Mouse (Mus musculus) gastrocnemius, adult 8-10 months (tissue): ENCODE data around the gene Naa40. TPM values are rescaled to one million over a fixed set of nuclear protein-coding genes. Genes with fewer than 3 reads are reported as not detected.

Source experiments
- DNase-seq, 2 experiments: peaks; one replicate each; pipeline ENCODE4 v3.0.0; 2022; ENCODE audit warnings: low spot score in 2 of 2
- total RNA-seq, 4 experiments: library from RNA; stranded (reverse); gene quantifications; 2 replicates each; pipeline ENCODE4 v1.2.4; 2022

Naa40 gene
- total RNA-seq, 4 experiments from 2014 or later: 9.2 to 12.4 (median 11.2) TPM

- DNase-seq: no peak
Measured at GRCm38 (mm10) chr19:7183419-7183818, 57.6 kb downstream of the Naa40 start.

GRCm38 (mm10) chr19:7182273-7182949, 58.6 kb downstream of the Naa40 start:
- DNase-seq: no peak

GRCm38 (mm10) chr19:7181496-7181895, 59.5 kb downstream of the Naa40 start:
- DNase-seq: no peak

GRCm38 (mm10) chr19:7180756-7181405, 60.1 kb downstream of the Naa40 start:
- DNase-seq: peak in 1 of 2 experiments; percentile 56

- DNase-seq: peak in 1 of 2 experiments; percentile 31
Measured at GRCm38 (mm10) chr19:7178841-7179452, 62.0 kb downstream of the Naa40 start.

- no peak for DNase-seq
Measured at GRCm38 (mm10) chr19:7177804-7178511, 63.0 kb downstream of the Naa40 start.

- DNase-seq: no peak
Measured at GRCm38 (mm10) chr19:7176041-7176696, 64.8 kb downstream of the Naa40 start.

Other genes with a start within 250 kb of the Naa40 start
- 10 to 100 TPM; 32.2 to 37.7 (median 36.4) TPM for gene Dnajc4, start 248.6 kb downstream of the Naa40 start, total RNA-seq
- gene Nudt22, start 245.1 kb downstream of the Naa40 start, total RNA-seq: 10 to 100 TPM; 13.5 to 15.5 (median 15.0) TPM
- 10 to 100 TPM; 20.8 to 31.7 (median 23.7) TPM for gene Trpt1, start 245.1 kb downstream of the Naa40 start, total RNA-seq
- gene Fermt3, start 221.7 kb downstream of the Naa40 start, total RNA-seq: under 1 TPM; 0.41 to 0.94 (median 0.60) TPM
- gene Stip1, start 201.2 kb downstream of the Naa40 start, total RNA-seq: 10 to 100 TPM; 77.9 to 86.5 (median 81.8) TPM
- 100 to 1,000 TPM; 279 to 336 (median 292) TPM for gene Macrod1, start 184.4 kb downstream of the Naa40 start, total RNA-seq
- gene Flrt1, start 135.5 kb downstream of the Naa40 start, total RNA-seq: 1 to 10 TPM in 3 of 4 experiments, under 1 TPM in 1; 0.83 to 2.9 (median 1.7) TPM
- 10 to 100 TPM; 39.9 to 54.3 (median 43.5) TPM for gene Otub1, start 34.9 kb downstream of the Naa40 start, total RNA-seq
- 100 to 1,000 TPM in 1 of 4 experiments, 10 to 100 TPM in 3; 68.4 to 103 (median 82.9) TPM for gene Cox8a, start 23.6 kb downstream of the Naa40 start, total RNA-seq
- 1 to 10 TPM; 1.8 to 4.2 (median 2.1) TPM for gene Rcor2, start 26.1 kb upstream of the Naa40 start, total RNA-seq
- gene Mark2, start 100.7 kb upstream of the Naa40 start, total RNA-seq: 10 to 100 TPM; 31.8 to 40.1 (median 35.2) TPM
- 1 to 10 TPM; 6.8 to 8.6 (median 7.3) TPM for gene Spindoc, start 141.8 kb upstream of the Naa40 start, total RNA-seq
- gene 2700081O15Rik, start 176.4 kb upstream of the Naa40 start, total RNA-seq: 1 to 10 TPM; 3.1 to 4.1 (median 3.8) TPM
- 10 to 100 TPM; 26.8 to 30.2 (median 27.1) TPM for gene Rtn3, start 242.1 kb upstream of the Naa40 start, total RNA-seq